Mouse (Mus musculus) lung, embryonic 16.5 days (tissue): ENCODE results near the gene Pcyox1. TPM values are rescaled to one million over a fixed set of nuclear protein-coding genes. Genes with fewer than 3 reads are reported as not detected.

Experiments
- ATAC-seq: fragments of 200-750 bp; cut with Nextera tagmentation; 2 replicates; pipeline ENCODE4 v1.8.0; 2017; ENCODE audit warnings: low read depth, mild to moderate bottlenecking, moderate library complexity
- H3K27ac ChIP-seq: fragments of 300-500 bp; sonication (generic); 2 replicates; pipeline ENCODE4 v1.5.1; 2014; ENCODE audit warnings: mild to moderate bottlenecking, control low read depth, low read length
- H3K27me3 ChIP-seq: fragments of 300-500 bp; sonication (generic); 2 replicates; pipeline ENCODE4 v1.6.1; 2014; ENCODE audit warnings: low read depth, low read length, mixed read lengths; ENCODE audit not compliant: control insufficient read depth, insufficient read depth
- H3K36me3 ChIP-seq: fragments of 300-500 bp; sonication (generic); 2 replicates; pipeline ENCODE4 v1.6.1; 2014; ENCODE audit warnings: low read length; ENCODE audit not compliant: control insufficient read depth, insufficient read depth
- H3K4me1 ChIP-seq: fragments of 300-500 bp; sonication (generic); replicated peaks from 2 replicates; pipeline ENCODE4 v1.6.1; 2014; ENCODE audit warnings: low read length, mixed read lengths; ENCODE audit not compliant: control insufficient read depth, insufficient read depth
- H3K4me2 ChIP-seq: fragments of 300-500 bp; sonication (generic); 2 replicates; pipeline ENCODE4 v1.6.1; 2014; ENCODE audit warnings: low read depth, low read length, control low read depth
- H3K4me3 ChIP-seq: fragments of 300-500 bp; sonication (generic); 2 replicates; pipeline ENCODE4 v1.5.1; 2014; ENCODE audit warnings: mild to moderate bottlenecking, low read length, control low read depth
- H3K9ac ChIP-seq: fragments of 300-500 bp; sonication (generic); 2 replicates; pipeline ENCODE4 v1.6.1; 2014; ENCODE audit warnings: low read length, control low read depth
- H3K9me3 ChIP-seq: fragments of 300-500 bp; sonication (generic); 2 replicates; pipeline ENCODE4 v1.6.1; 2016; ENCODE audit warnings: low read length; ENCODE audit not compliant: control insufficient read depth
- WGBS: fragments of 180-500 bp; shearing (Covaris S2); extraction: QIAGEN DNeasy Blood & Tissue Kit; methylation state at CpG from one replicate; pipeline ENCODE4 v1.1.7; 2014; 5-methylcytosine and 5-hydroxymethylcytosine counted together
- polyA plus RNA-seq: library from polyadenylated mRNA; unstranded; fragments of >200 nt; fragmentation: Nextera tagmentation; extraction: Ambion mirVana; gene quantifications from 2 replicates; pipeline ENCODE4 v1.2.1, GENCODE M21; 2015

The Pcyox1 gene
- polyA plus RNA-seq, 1 experiment from 2014 or later = 88.9 TPM

- 96% methylated on average over 1 of the region's 1 CpGs for WGBS
- peaks cover 48% of the 10 kb centered on the region for H3K36me3 ChIP-seq
These were observed 29.4 kb upstream of the Pcyox1 start, which contains the start of gene Gm44790 for GRCm38 (mm10) chr6:86426358-86426757. Gene Gm44790, plus strand, starts transcription at chr6:86426658.

DNA sequence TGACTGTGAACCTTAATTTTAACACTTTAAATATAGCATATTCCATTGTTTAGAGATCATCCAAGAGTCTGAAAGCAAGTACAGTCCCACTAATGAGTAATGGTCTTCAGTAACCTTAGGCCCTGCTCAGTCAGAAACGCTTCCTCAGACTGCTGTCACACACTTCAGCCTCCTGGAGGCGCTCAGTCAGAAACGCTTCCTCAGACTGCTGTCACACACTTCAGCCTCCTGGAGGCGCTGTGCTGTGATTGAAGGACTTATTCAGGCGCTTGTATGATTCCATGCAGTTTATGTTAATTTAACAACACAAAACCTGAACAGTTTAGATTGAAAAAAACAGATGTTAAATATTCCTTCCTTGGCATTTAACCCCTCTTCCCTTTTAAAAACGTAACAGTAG, 23.5 kb upstream of the Pcyox1 start:
- H3K27ac ChIP-seq = no peak overlapping the region
- 76% methylated on average over 6 of the region's 6 CpGs for WGBS
- H3K9me3 ChIP-seq = no peaks in the 10 kb centered on the region
- no peak overlapping the region for H3K4me2 ChIP-seq
- H3K36me3 ChIP-seq = peaks cover 49% of the 10 kb centered on the region
- H3K27me3 ChIP-seq = no peaks in the 10 kb centered on the region
- H3K9ac ChIP-seq = no peak overlapping the region
- no peaks in the 10 kb centered on the region for H3K4me1 ChIP-seq
- no peak overlapping the region for H3K4me3 ChIP-seq
- no peak for ATAC-seq

More at GRCm38 (mm10) chr6:86426358-86426757, 29.4 kb upstream of the Pcyox1 start, which contains the start of gene Gm44790:
- H3K4me1 ChIP-seq = no peaks in the 10 kb centered on the region
- ATAC-seq = no peak
- no peaks in the 10 kb centered on the region for H3K27me3 ChIP-seq
- H3K4me3 ChIP-seq = no peak within 1 kb of the TSS
- no peak within 1 kb of the TSS for H3K9ac ChIP-seq
- H3K27ac ChIP-seq = no peak within 1 kb of the TSS
- no peak within 1 kb of the TSS for H3K4me2 ChIP-seq
- no peaks in the 10 kb centered on the region for H3K9me3 ChIP-seq

- H3K4me3 ChIP-seq = no peak overlapping the region
- 90% methylated on average over 3 of the region's 3 CpGs for WGBS
- peaks cover 45% of the 10 kb centered on the region for H3K36me3 ChIP-seq
- H3K4me1 ChIP-seq = no peaks in the 10 kb centered on the region
- no peak overlapping the region for H3K4me2 ChIP-seq
- H3K27ac ChIP-seq = no peak overlapping the region
- no peaks in the 10 kb centered on the region for H3K9me3 ChIP-seq
- H3K27me3 ChIP-seq = no peaks in the 10 kb centered on the region
- no peak for ATAC-seq
- no peak overlapping the region for H3K9ac ChIP-seq
These were observed 22.3 kb upstream of the Pcyox1 start for GRCm38 (mm10) chr6:86419239-86419638.

DNA sequence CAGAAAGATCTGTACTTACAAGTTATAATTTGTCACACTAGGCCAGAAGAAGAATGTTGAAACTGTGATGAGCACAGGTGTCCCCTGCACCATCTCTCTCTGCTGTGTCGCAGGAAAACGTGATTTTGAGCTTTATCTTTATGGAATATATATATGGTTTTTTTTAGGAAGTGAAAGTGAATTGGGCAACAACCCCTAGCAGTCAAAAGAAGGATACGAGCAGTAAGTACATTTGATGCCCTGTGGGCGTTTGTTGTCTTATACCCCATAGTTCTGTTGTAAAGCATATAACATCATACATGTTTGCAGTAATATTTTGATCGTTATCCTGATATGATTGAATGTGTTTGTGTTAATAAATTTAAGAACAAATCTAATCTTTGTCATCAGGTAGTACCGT, 21.8 kb upstream of the Pcyox1 start:
- no peaks in the 10 kb centered on the region for H3K27me3 ChIP-seq
- no peaks in the 10 kb centered on the region for H3K4me1 ChIP-seq
- H3K4me3 ChIP-seq = no peak overlapping the region
- no peak for ATAC-seq
- H3K27ac ChIP-seq = no peak overlapping the region
- no peak overlapping the region for H3K9ac ChIP-seq
- H3K36me3 ChIP-seq = peaks cover 45% of the 10 kb centered on the region
- H3K9me3 ChIP-seq = no peaks in the 10 kb centered on the region
- 86% methylated on average over 6 of the region's 6 CpGs for WGBS
- H3K4me2 ChIP-seq = no peak overlapping the region

GRCm38 (mm10) chr6:86406306-86406705, 9.4 kb upstream of the Pcyox1 start:
- Histone ChIP-seq H3K27ac (no peak overlapping the region), H3K4me2 (peak overlapping the region; percentile 27; the same call in 1 of the 2 replicates), H3K4me1 (peaks cover 6% of the 10 kb centered on the region), H3K9ac (no peak overlapping the region), H3K27me3 (no peaks in the 10 kb centered on the region), H3K36me3 (peaks cover 5% of the 10 kb centered on the region; the same call in 1 of the 2 replicates), H3K4me3 (no peak overlapping the region), H3K9me3 (no peaks in the 10 kb centered on the region)
- no peak for ATAC-seq

GRCm38 (mm10) chr6:86404996-86405395, 8.0 kb upstream of the Pcyox1 start:
- WGBS = under 1% methylated on average over 11 of the region's 11 CpGs
- Histone ChIP-seq H3K9ac (peak overlapping the region; percentile 95), H3K4me1 (peaks cover 6% of the 10 kb centered on the region), H3K4me2 (peak overlapping the region; percentile 73), H3K4me3 (peak overlapping the region; percentile 80), H3K27ac (peak overlapping the region; percentile 100), H3K9me3 (no peaks in the 10 kb centered on the region), H3K27me3 (no peaks in the 10 kb centered on the region), H3K36me3 (peaks cover 5% of the 10 kb centered on the region; the same call in 1 of the 2 replicates)
- ATAC-seq = no peak

DNA sequence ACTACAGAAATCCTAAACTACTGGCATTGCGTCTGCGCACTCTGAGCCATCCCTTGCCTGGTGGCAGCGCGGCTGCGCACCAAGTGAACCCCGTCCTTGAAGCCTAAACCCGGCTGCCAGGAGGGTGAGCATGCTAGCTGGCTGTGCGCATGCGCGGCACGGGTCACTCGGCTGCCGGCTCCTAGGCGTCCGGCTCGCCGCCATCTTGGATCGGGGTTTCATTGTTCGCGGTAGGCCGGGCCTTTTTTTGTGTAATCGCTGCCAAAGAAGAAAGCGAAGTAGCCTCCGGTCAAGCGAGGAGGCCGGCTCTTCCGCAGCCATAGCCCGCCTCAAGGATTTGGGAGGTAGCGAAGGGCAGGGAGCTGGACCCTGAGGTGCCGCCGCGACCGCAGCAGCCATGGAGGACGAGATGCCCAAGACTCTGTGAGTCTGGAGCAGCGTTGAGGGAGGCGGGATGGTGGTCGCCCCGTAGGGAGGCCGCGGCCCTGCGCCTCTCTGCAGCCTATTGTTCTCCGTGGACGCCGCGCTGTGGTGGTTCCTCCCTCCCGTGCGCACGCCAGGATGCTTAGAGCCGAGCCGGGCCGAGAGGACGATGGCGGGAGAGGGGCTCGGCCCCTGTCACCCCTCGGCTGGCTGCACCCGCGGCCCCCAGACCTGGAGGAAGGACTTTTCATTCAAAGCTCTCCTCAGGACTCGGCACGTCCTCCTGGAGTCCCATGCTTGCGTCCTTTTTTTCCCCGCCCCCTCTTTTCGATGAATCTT, 7.3 kb upstream of the Pcyox1 start, which contains the start of gene Tia1:
Gene Tia1 (plus strand): TSS at position 120 of the 762 bp plus-strand sequence.
- under 1% methylated on average over 49 of the region's 62 CpGs for WGBS
- Histone ChIP-seq H3K36me3 (peaks cover 5% of the 10 kb centered on the region; the same call in 1 of the 2 replicates), H3K9me3 (no peaks in the 10 kb centered on the region), H3K4me1 (peaks cover 6% of the 10 kb centered on the region), H3K4me2 (peak within 1 kb of the TSS; percentile 73), H3K9ac (peak within 1 kb of the TSS; percentile 95), H3K27ac (peak within 1 kb of the TSS; percentile 100), H3K27me3 (no peaks in the 10 kb centered on the region), H3K4me3 (peak within 1 kb of the TSS; percentile 80)
- ATAC-seq = peak; percentile 97

- Histone ChIP-seq H3K9ac (no peak overlapping the region; the same call in 1 of the 2 replicates), H3K4me1 (peaks cover 6% of the 10 kb centered on the region), H3K4me3 (peak overlapping the region; percentile 80), H3K36me3 (peaks cover 5% of the 10 kb centered on the region; the same call in 1 of the 2 replicates), H3K27me3 (no peaks in the 10 kb centered on the region), H3K9me3 (no peaks in the 10 kb centered on the region), H3K27ac (peak overlapping the region; percentile 100), H3K4me2 (peak overlapping the region; percentile 52)
- peak; percentile 73 for ATAC-seq
- WGBS = under 1% methylated on average over 15 of the region's 15 CpGs
These were observed 6.8 kb upstream of the Pcyox1 start for GRCm38 (mm10) chr6:86403728-86404099.

DNA sequence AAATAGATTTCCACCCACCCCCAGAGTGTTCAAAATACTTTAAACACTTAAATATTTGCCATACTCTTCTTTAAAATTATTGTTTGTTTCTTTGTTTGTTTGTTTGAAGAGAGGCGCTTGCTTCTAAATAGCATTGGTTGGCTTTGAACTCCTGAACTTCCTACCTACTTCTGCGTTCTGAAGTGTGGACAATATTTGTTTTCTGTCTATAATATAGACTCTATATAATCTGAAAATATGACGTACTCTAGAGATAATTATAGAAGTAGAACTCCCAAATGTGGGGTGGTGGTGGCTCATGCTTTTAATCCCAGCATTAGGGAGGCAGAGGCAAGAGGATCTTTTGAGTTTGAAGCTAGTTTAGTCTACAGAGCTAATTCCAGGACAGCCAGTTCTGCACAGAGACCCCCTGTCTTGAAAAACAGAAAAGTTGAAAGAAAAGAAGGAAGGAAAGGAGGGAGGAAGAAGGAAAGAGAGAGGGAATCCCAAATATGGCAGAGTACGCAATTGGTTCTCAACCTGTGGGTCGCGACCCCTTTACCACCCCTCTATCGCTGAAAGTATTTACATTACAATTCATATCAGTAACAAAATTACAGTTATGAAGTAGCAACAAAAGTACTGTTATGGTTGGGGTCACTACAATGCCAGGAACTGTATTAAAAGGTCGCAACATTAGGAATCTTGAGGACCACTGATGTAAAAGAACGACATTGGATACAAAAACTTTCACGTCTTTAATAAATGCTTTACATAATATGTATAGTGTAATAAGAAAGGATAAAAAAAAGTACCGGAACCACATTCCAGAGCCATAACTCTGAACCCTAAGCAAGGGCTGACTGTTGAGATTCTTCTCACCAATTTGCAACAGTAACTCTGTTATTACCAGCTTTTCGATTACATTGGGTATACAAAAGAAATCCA, 6.0 kb upstream of the Pcyox1 start:
- peak overlapping the region; percentile 52 for H3K4me2 ChIP-seq
- H3K4me3 ChIP-seq = peak overlapping the region; percentile 80
- ATAC-seq = no peak
- H3K9ac ChIP-seq = peak overlapping the region; percentile 45
- H3K36me3 ChIP-seq = peaks cover 5% of the 10 kb centered on the region; the same call in 1 of the 2 replicates
- peaks cover 6% of the 10 kb centered on the region for H3K4me1 ChIP-seq
- WGBS = 27% methylated on average over 12 of the region's 12 CpGs
- H3K27me3 ChIP-seq = no peaks in the 10 kb centered on the region
- H3K9me3 ChIP-seq = no peaks in the 10 kb centered on the region
- H3K27ac ChIP-seq = no peak overlapping the region
